Mouse (Mus musculus) hindbrain, postnatal 0 days (tissue): Measurements from ENCODE around the gene Tmcc3. TPM values are rescaled to one million over a fixed set of nuclear protein-coding genes. Genes with fewer than 3 reads are reported as not detected.

ENCODE experiments used
- ATAC-seq: fragments of 200-750 bp; cut with Nextera tagmentation; 2 replicates; pipeline ENCODE4 v1.8.0; 2017; ENCODE audit warnings: mild to moderate bottlenecking, moderate TSS enrichment, moderate library complexity
- DNase-seq: peaks from one replicate; pipeline ENCODE4 v3.0.0-alpha.2; 2015; ENCODE audit warnings: low spot score
- H3K27ac ChIP-seq: fragments of 300-500 bp; sonication (generic); 2 replicates; pipeline ENCODE4 v1.5.1; 2014; ENCODE audit warnings: mild to moderate bottlenecking
- H3K27me3 ChIP-seq: fragments of 300-500 bp; sonication (generic); 2 replicates; pipeline ENCODE4 v1.6.1; 2014; ENCODE audit warnings: low read length, mixed read lengths; ENCODE audit not compliant: insufficient read depth
- H3K36me3 ChIP-seq: fragments of 300-500 bp; sonication (generic); 2 replicates; pipeline ENCODE4 v1.6.1; 2014; ENCODE audit warnings: low read length, mixed read lengths; ENCODE audit not compliant: insufficient read depth
- H3K4me1 ChIP-seq: fragments of 300-500 bp; sonication (generic); 2 replicates; pipeline ENCODE4 v1.6.1; 2014; ENCODE audit warnings: antibody characterized with exemption, low read length, mixed read lengths; ENCODE audit not compliant: insufficient read depth
- H3K4me2 ChIP-seq: fragments of 300-500 bp; sonication (generic); 2 replicates; pipeline ENCODE4 v1.6.1; 2014; ENCODE audit warnings: low read depth, mild to moderate bottlenecking, low read length, moderate library complexity, mixed read lengths
- H3K4me3 ChIP-seq: fragments of 300-500 bp; sonication (generic); 2 replicates; pipeline ENCODE4 v1.5.1; 2014; ENCODE audit warnings: low read length
- H3K9ac ChIP-seq: fragments of 300-500 bp; sonication (generic); replicated peaks from 2 replicates; pipeline ENCODE4 v1.6.1; 2014; ENCODE audit warnings: mild to moderate bottlenecking, low read length, moderate library complexity, mixed read lengths
- H3K9me3 ChIP-seq: fragments of 300-500 bp; sonication (generic); 2 replicates; pipeline ENCODE4 v1.6.1; 2016; ENCODE audit warnings: low read length, mixed read lengths
- CTCF ChIP-seq: IDR thresholded peaks from 2 replicates; pipeline ENCODE4 v1.5.1; 2016; ENCODE audit warnings: antibody characterized with exemption, control low read depth, low read depth
- whole genome bisulfite sequencing: fragments of 180-500 bp; shearing (Covaris S2); extraction: QIAGEN DNeasy Blood & Tissue Kit; methylation state at CpG from one replicate; pipeline ENCODE4 v1.1.7; 2014; 5-methylcytosine and 5-hydroxymethylcytosine counted together
- polyA plus RNA-seq: library from polyadenylated mRNA; unstranded; fragments of >200 nt; fragmentation: Nextera tagmentation; extraction: Ambion mirVana; gene quantifications from 2 replicates; pipeline ENCODE4 v1.2.1, GENCODE M21; 2015
- total RNA-seq: library from RNA; depleted of rRNA; stranded (reverse); fragments of >200 nt; gene quantifications from 2 replicates; pipeline ENCODE4 v1.2.3, GENCODE M21; 2014

Tmcc3 gene
- total and polyA plus RNA-seq, 2 experiments from 2014 or later = 9.7 to 15.3 TPM

DNA sequence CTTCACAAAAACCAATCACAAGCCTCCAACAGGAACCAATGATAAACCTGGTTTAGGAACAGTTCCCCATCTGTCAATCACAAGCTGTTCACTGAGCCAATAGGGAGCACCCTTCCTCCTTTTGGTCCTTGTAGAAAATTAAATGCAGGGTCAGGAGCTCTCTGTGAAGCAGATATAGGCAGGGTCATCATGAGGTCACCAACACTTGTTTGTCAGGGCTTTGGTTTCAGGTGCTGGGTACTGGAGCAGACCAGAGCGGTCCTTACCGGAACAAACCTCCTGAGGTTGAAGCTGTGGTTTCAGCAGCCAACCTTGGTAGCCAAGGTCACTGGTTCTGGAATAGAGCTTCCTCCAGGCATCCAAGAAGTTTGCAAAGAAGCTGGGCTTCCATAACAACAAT lies 12.4 kb upstream of the Tmcc3 start:
- DNase-seq = no peak
- H3K27ac ChIP-seq = no peak overlapping the region
- no peak overlapping the region for H3K4me3 ChIP-seq
- H3K9ac ChIP-seq = no peak overlapping the region
- 0 out of 2 replicates have a peak, but pooled peaks cover 9% of the 10 kb centered on the region for H3K4me1 ChIP-seq
- 93% methylated on average over 2 of the region's 2 CpGs for WGBS
- TF ChIP-seq CTCF = no peak
- no peaks in the 10 kb centered on the region for H3K36me3 ChIP-seq
- no peaks in the 10 kb centered on the region for H3K27me3 ChIP-seq
- no peak for ATAC-seq
- no peak overlapping the region for H3K4me2 ChIP-seq
- no peaks in the 10 kb centered on the region for H3K9me3 ChIP-seq

GRCm38 (mm10) chr10:94304064-94304657 lies 7.6 kb upstream of the Tmcc3 start:
- Histone ChIP-seq H3K4me1 (no peaks in the 10 kb centered on the region), H3K27ac (no peak overlapping the region), H3K36me3 (no peaks in the 10 kb centered on the region), H3K27me3 (no peaks in the 10 kb centered on the region), H3K4me3 (no peak overlapping the region), H3K9ac (no peak overlapping the region), H3K4me2 (no peak overlapping the region), H3K9me3 (no peaks in the 10 kb centered on the region)
- no peak for TF ChIP-seq CTCF
- WGBS = 71% methylated on average over 9 of the region's 9 CpGs
- no peak for DNase-seq
- no peak for ATAC-seq

- Histone ChIP-seq H3K4me2 (no peak overlapping the region), H3K27me3 (no peaks in the 10 kb centered on the region), H3K4me1 (no peaks in the 10 kb centered on the region), H3K27ac (no peak overlapping the region), H3K4me3 (no peak overlapping the region), H3K9me3 (no peaks in the 10 kb centered on the region), H3K9ac (no peak overlapping the region), H3K36me3 (no peaks in the 10 kb centered on the region)
- 67% methylated on average over 5 of the region's 5 CpGs for WGBS
- DNase-seq (no peak), ATAC-seq (no peak)
- TF ChIP-seq CTCF = no peak
Measured at GRCm38 (mm10) chr10:94305526-94305925, 6.2 kb upstream of the Tmcc3 start.

DNA sequence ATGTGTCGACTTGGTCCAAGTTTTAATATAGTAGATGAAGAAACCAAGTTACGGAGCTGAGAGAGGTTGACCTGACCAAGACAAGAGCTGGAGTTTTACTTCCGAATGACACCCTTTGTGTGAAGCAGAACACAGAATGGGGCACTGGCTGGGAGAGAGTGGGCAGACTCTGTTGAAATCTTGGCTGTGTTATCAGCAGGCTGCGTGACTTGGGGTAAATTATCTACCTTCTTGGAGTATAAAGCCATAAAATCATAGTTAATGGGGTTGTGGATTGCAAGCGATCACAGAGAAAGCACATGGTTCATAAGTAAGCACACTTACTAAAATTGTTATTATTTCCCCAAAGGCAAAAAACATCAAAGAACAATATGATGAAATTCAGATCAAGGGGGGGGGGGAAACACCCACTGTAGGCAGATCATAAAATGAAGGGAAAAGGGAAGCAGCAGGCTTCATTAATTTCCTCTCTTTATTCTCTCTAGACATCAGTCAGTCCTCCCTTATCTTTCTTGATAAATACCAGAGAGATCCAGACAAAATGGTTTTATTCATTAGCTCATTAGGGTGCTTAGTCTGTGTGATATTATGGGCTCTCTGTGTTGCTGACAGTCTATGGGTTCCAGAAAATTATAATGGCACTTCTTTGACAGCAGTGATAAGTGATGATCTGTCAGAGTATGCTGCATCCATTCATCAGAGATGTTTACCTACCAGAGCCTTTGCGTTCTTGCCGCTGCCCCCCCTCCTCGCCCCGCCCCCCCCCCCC lies 1.1 kb upstream of the Tmcc3 start:
- no peak for DNase-seq
- no peak overlapping the region for H3K27ac ChIP-seq
- H3K27me3 ChIP-seq = no peaks in the 10 kb centered on the region
- H3K4me2 ChIP-seq = no peak overlapping the region
- TF ChIP-seq CTCF = no peak
- no peak for ATAC-seq
- H3K9me3 ChIP-seq = no peaks in the 10 kb centered on the region
- H3K4me1 ChIP-seq = peaks cover 9% of the 10 kb centered on the region; the same call in 1 of the 2 replicates
- H3K36me3 ChIP-seq = no peaks in the 10 kb centered on the region
- no peak overlapping the region for H3K9ac ChIP-seq
- H3K4me3 ChIP-seq = no peak overlapping the region
- WGBS = 54% methylated on average over 8 of the region's 9 CpGs

DNA sequence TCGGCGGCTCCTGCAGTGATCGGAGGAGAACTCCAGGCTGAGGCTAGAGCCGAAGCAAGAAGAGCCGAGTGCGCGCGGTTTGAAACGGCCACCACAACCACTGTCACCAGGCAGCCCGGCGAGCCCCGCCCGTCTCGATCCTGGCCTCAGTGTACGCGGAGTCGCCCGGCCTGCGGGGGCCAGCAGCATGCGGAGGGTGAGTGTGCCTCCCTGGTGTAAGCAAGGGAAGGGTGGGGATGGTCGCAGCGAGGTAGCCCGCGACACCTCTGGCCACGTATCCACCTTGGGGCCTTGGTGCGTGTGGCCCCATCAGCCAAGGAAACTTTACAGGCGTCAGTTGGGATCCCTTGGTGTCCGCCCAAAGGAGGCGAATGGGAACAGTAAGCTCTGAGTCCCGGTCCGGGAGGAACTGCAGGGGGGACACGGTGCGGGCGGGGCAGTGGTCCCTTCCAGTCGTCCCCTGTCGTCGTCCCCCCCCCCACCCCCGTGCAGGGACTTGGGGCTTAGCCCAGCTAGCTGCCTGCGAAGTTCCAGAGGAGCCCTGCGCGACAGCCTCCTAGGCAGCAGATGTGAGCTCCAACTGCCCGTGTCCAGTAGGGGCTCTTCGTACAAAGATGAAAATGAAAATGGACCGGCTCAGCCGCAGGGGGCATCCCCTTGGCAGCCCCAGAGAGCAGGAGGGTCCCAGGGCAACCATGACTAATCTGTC lies 412 bp downstream of the Tmcc3 start:
- ATAC-seq = peak; percentile 86

GRCm38 (mm10) chr10:94313146-94313545 lies 1.4 kb downstream of the Tmcc3 start:
- 0 out of 2 replicates have a peak overlapping the region, but pooled peaks have one; percentile 59 for H3K4me3 ChIP-seq
- H3K27ac ChIP-seq = no peak overlapping the region
- H3K4me2 ChIP-seq = peak overlapping the region; percentile 97
- no peaks in the 10 kb centered on the region for H3K9me3 ChIP-seq
- no peaks in the 10 kb centered on the region for H3K27me3 ChIP-seq
- peaks cover 9% of the 10 kb centered on the region; the same call in 1 of the 2 replicates for H3K4me1 ChIP-seq
- DNase-seq (no peak), ATAC-seq (no peak)
- WGBS = 89% methylated on average over 4 of the region's 4 CpGs
- TF ChIP-seq CTCF = no peak
- no peak overlapping the region for H3K9ac ChIP-seq
- no peaks in the 10 kb centered on the region for H3K36me3 ChIP-seq

More for the DNA sequence above, 412 bp downstream of the Tmcc3 start:
- TF ChIP-seq CTCF = peak; percentile 49
- H3K4me3 ChIP-seq = peak overlapping the region; percentile 59
- no peaks in the 10 kb centered on the region for H3K36me3 ChIP-seq
- peak overlapping the region; percentile 55 for H3K9ac ChIP-seq
- H3K4me1 ChIP-seq = peaks cover 9% of the 10 kb centered on the region; the same call in 1 of the 2 replicates
- under 1% methylated on average over 44 of the region's 45 CpGs for WGBS
- H3K27me3 ChIP-seq = no peaks in the 10 kb centered on the region
- H3K4me2 ChIP-seq = peak overlapping the region; percentile 97
- H3K9me3 ChIP-seq = no peaks in the 10 kb centered on the region
- DNase-seq = peak; percentile 61
- peak overlapping the region; percentile 65; the same call in 1 of the 2 replicates for H3K27ac ChIP-seq
